Mouse (Mus musculus): ENCODE results near the gene Ptprj. TPM values are rescaled to one million over a fixed set of nuclear protein-coding genes. Genes with fewer than 3 reads are reported as not detected.

Gene Ptprj
- total RNA-seq, 1 experiment from 2014 or later = 22.7 TPM

GRCm38 (mm10) chr2:90562126-90562670 is 18.2 kb downstream of the Ptprj start:
- ATAC-seq (replicated peaks; ENCODE audit: low read depth, poor library complexity, severe bottlenecking) = peak; percentile 13

GRCm38 (mm10) chr2:90560197-90560843 is 20.1 kb downstream of the Ptprj start:
- ATAC-seq (replicated peaks; ENCODE audit: low read depth, poor library complexity, severe bottlenecking) = peak; percentile 70

GRCm38 (mm10) chr2:90559688-90560196 is 20.7 kb downstream of the Ptprj start:
- peak; percentile 21; the same call in 1 of the 2 replicates for ATAC-seq (replicated peaks; ENCODE audit: low read depth, poor library complexity, severe bottlenecking)

GRCm38 (mm10) chr2:90559015-90559687 is 21.3 kb downstream of the Ptprj start:
- ATAC-seq (replicated peaks; ENCODE audit: low read depth, poor library complexity, severe bottlenecking) = peak; percentile 12

GRCm38 (mm10) chr2:90558361-90558760 is 22.1 kb downstream of the Ptprj start:
- no peak for ATAC-seq (replicated peaks; ENCODE audit: low read depth, poor library complexity, severe bottlenecking)

GRCm38 (mm10) chr2:90557913-90558312 is 22.5 kb downstream of the Ptprj start:
- ATAC-seq (replicated peaks; ENCODE audit: low read depth, poor library complexity, severe bottlenecking) = no peak

GRCm38 (mm10) chr2:90555744-90556143 is 24.7 kb downstream of the Ptprj start:
- no peak for ATAC-seq (replicated peaks; ENCODE audit: low read depth, poor library complexity, severe bottlenecking)

- no peak for ATAC-seq (replicated peaks; ENCODE audit: low read depth, poor library complexity, severe bottlenecking)
Observed at GRCm38 (mm10) chr2:90554806-90555205, 25.6 kb downstream of the Ptprj start.

- peak; percentile 76 for ATAC-seq (replicated peaks; ENCODE audit: low read depth, poor library complexity, severe bottlenecking)
Observed at GRCm38 (mm10) chr2:90553861-90554260, 26.6 kb downstream of the Ptprj start.

GRCm38 (mm10) chr2:90550656-90551055 is 29.8 kb downstream of the Ptprj start:
- no peak for ATAC-seq (replicated peaks; ENCODE audit: low read depth, poor library complexity, severe bottlenecking)

- ATAC-seq (replicated peaks; ENCODE audit: low read depth, poor library complexity, severe bottlenecking) = no peak
Observed at GRCm38 (mm10) chr2:90548541-90548940, 31.9 kb downstream of the Ptprj start.

GRCm38 (mm10) chr2:90547144-90547609 is 33.3 kb downstream of the Ptprj start:
- no peak for ATAC-seq (replicated peaks; ENCODE audit: low read depth, poor library complexity, severe bottlenecking)

- no peak for ATAC-seq (replicated peaks; ENCODE audit: low read depth, poor library complexity, severe bottlenecking)
Observed at GRCm38 (mm10) chr2:90545261-90545660, 35.2 kb downstream of the Ptprj start.

- no peak for ATAC-seq (replicated peaks; ENCODE audit: low read depth, poor library complexity, severe bottlenecking)
Observed at GRCm38 (mm10) chr2:90543989-90544388, 36.5 kb downstream of the Ptprj start.

GRCm38 (mm10) chr2:90543106-90543702 is 37.2 kb downstream of the Ptprj start:
- ATAC-seq (replicated peaks; ENCODE audit: low read depth, poor library complexity, severe bottlenecking) = no peak

- peak; percentile 96 for ATAC-seq (replicated peaks; ENCODE audit: low read depth, poor library complexity, severe bottlenecking)
Observed at GRCm38 (mm10) chr2:90542656-90543055, 37.8 kb downstream of the Ptprj start.

GRCm38 (mm10) chr2:90539206-90539605 is 41.2 kb downstream of the Ptprj start:
- ATAC-seq (replicated peaks; ENCODE audit: low read depth, poor library complexity, severe bottlenecking) = no peak

GRCm38 (mm10) chr2:90537244-90537643 is 43.2 kb downstream of the Ptprj start:
- ATAC-seq (replicated peaks; ENCODE audit: low read depth, poor library complexity, severe bottlenecking) = peak; percentile 57

GRCm38 (mm10) chr2:90536555-90536954 is 43.9 kb downstream of the Ptprj start:
- ATAC-seq (replicated peaks; ENCODE audit: low read depth, poor library complexity, severe bottlenecking) = no peak

- no peak for ATAC-seq (replicated peaks; ENCODE audit: low read depth, poor library complexity, severe bottlenecking)
Observed at GRCm38 (mm10) chr2:90534751-90535150, 45.7 kb downstream of the Ptprj start.

- ATAC-seq (replicated peaks; ENCODE audit: low read depth, poor library complexity, severe bottlenecking) = no peak
Observed at GRCm38 (mm10) chr2:90533944-90534343, 46.5 kb downstream of the Ptprj start.

Measured in common myeloid progenitor, adult 5-6 weeks (primary cell).